Mouse (Mus musculus) forelimb bud, embryonic 11.5 days (tissue): Measurements from ENCODE around the gene Lair1.
"Not testable (repeated sequence)": the region's sequence is repeated elsewhere in the genome, so short reads cannot be mapped to it uniquely, and the experiment has no call there.

Experiments
- DNase-seq: peaks from one replicate; pipeline ENCODE4 v3.0.0-alpha.2; 2012; ENCODE audit warnings: low read depth, low spot score

The Lair1 gene

GRCm38 (mm10) chr7:4063013-4063412, at the start of gene Lair1:
TSS of gene Lair1 (minus strand) at chr7:4063204.
- DNase-seq: no peak

- DNase-seq: no peak
These were observed 48.8 kb upstream of the Lair1 start for GRCm38 (mm10) chr7:4111766-4112165.

GRCm38 (mm10) chr7:4103411-4103810, 40.4 kb upstream of the Lair1 start:
- peak; percentile 51 for DNase-seq

GRCm38 (mm10) chr7:4101144-4101543, 38.1 kb upstream of the Lair1 start:
- DNase-seq: no peak

GRCm38 (mm10) chr7:4098832-4099231, 35.8 kb upstream of the Lair1 start:
- DNase-seq: no peak

- no peak for DNase-seq
These were observed 35.3 kb upstream of the Lair1 start for GRCm38 (mm10) chr7:4098301-4098700.

- DNase-seq: no peak
These were observed 28.2 kb upstream of the Lair1 start for GRCm38 (mm10) chr7:4091170-4091569.

GRCm38 (mm10) chr7:4088679-4089078, 25.7 kb upstream of the Lair1 start:
- DNase-seq: no peak

GRCm38 (mm10) chr7:4087896-4088480, 25.0 kb upstream of the Lair1 start:
- DNase-seq: no peak

- no peak for DNase-seq
These were observed 24.4 kb upstream of the Lair1 start for GRCm38 (mm10) chr7:4087238-4087895.

GRCm38 (mm10) chr7:4085562-4085961, 22.6 kb upstream of the Lair1 start:
- no peak for DNase-seq

- no peak for DNase-seq
These were observed 21.2 kb upstream of the Lair1 start for GRCm38 (mm10) chr7:4084161-4084560.

- no peak for DNase-seq
These were observed 19.8 kb upstream of the Lair1 start for GRCm38 (mm10) chr7:4082804-4083203.

- no peak for DNase-seq
These were observed 18.7 kb upstream of the Lair1 start for GRCm38 (mm10) chr7:4081706-4082105.

- no peak for DNase-seq
These were observed 17.5 kb upstream of the Lair1 start for GRCm38 (mm10) chr7:4080552-4080951.

GRCm38 (mm10) chr7:4079511-4079910, 16.5 kb upstream of the Lair1 start:
- DNase-seq: no peak

GRCm38 (mm10) chr7:4073144-4073543, 10.1 kb upstream of the Lair1 start:
- DNase-seq: no peak

GRCm38 (mm10) chr7:4071066-4071465, 8.1 kb upstream of the Lair1 start:
- DNase-seq: no peak

GRCm38 (mm10) chr7:4063714-4064425, 866 bp upstream of the Lair1 start:
- DNase-seq: no peak

- DNase-seq: not testable (repeated sequence)
These were observed 2.3 kb downstream of the Lair1 start for GRCm38 (mm10) chr7:4060602-4061188.

GRCm38 (mm10) chr7:4026794-4027421, 36.1 kb downstream of the Lair1 start:
- DNase-seq: peak; percentile 1

- DNase-seq: not testable (repeated sequence)
These were observed 58.4 kb downstream of the Lair1 start for GRCm38 (mm10) chr7:4004636-4005035.
